Comparison of ENCODE assay signal across 25 mouse cellular contexts in the genomic region with DNA sequence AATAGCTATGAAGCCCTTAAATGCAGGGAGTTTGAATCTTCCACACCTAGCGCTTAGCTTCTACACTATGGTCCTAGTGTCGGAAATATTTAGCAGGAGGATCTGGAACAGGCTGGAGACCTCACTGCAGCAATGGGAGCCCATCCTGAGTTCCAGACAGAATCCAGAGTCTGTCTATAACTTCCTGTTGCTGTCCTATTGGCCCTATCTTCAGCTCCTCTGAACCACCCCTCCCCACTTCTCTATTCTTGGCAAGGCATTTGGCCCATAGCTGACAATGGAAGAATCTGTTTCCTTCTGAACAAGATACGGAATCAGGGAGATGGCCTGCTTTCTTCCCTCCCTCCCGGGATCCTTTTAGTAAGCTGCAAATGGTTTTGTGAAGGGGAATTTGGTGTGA.
"Had no signal": no experiment of that assay in that cellular context is flagged by ENCODE, and none has a peak within 500 bp of the region (broad histone marks: within the 10 kb centered on the region; RNA-seq: fewer than 3 reads in every experiment).

No protein-coding gene starts in this region.

- H3K9me3 ChIP-seq: forebrain, embryonic 15.5 days; heart, embryonic 10.5 days; heart, embryonic 13.5 days; hindbrain, embryonic 13.5 days; hindbrain, embryonic 15.5 days; kidney, embryonic 15.5 days; limb, embryonic 13.5 days; limb, embryonic 15.5 days; liver, embryonic 12.5 days had no signal

- H3K4me2 ChIP-seq: forebrain, embryonic 15.5 days; heart, embryonic 13.5 days; hindbrain, embryonic 13.5 days; hindbrain, embryonic 15.5 days; kidney, embryonic 15.5 days; limb, embryonic 13.5 days; limb, embryonic 15.5 days; liver, embryonic 12.5 days had no signal

- H3K27me3 ChIP-seq: forebrain, embryonic 15.5 days; hindbrain, embryonic 13.5 days; hindbrain, embryonic 15.5 days; kidney, embryonic 15.5 days; limb, embryonic 13.5 days; limb, embryonic 15.5 days; liver, embryonic 12.5 days had no signal

- H3K9ac ChIP-seq: forebrain, embryonic 15.5 days; forebrain, postnatal 0 days; heart, embryonic 13.5 days; hindbrain, embryonic 13.5 days; hindbrain, embryonic 15.5 days; kidney, embryonic 15.5 days; limb, embryonic 13.5 days; limb, embryonic 15.5 days; liver, embryonic 12.5 days; liver, embryonic 14.5 days had no signal

- H3K36me3 ChIP-seq: forebrain, embryonic 15.5 days; heart, embryonic 10.5 days; heart, embryonic 13.5 days; hindbrain, embryonic 13.5 days; hindbrain, embryonic 15.5 days; kidney, embryonic 15.5 days; limb, embryonic 13.5 days; limb, embryonic 15.5 days; liver, embryonic 12.5 days had no signal

- ATAC-seq: forebrain, embryonic 15.5 days; forebrain, postnatal 0 days; hindbrain, postnatal 0 days; intestine, embryonic 16.5 days; liver, embryonic 12.5 days had no signal

- H3K4me1 ChIP-seq: heart, embryonic 10.5 days; kidney, embryonic 15.5 days; limb, embryonic 13.5 days; limb, embryonic 15.5 days; liver, embryonic 12.5 days had no signal

- DNase-seq: forebrain, postnatal 0 days; gastrocnemius, postnatal 14 days; gastrocnemius, postnatal 36 days; heart, postnatal 14 days; kidney, adult 11 months; kidney, adult 2 months; kidney, adult 9 months; kidney, postnatal 14 days; kidney, postnatal 36 days; layer of hippocampus, adult 9-11 months; layer of hippocampus, postnatal 36 days; left cerebral cortex, postnatal 4 days had no signal

- H3K4me3 ChIP-seq: forebrain, embryonic 15.5 days; heart, embryonic 10.5 days; heart, embryonic 13.5 days; hindbrain, embryonic 13.5 days; hindbrain, embryonic 15.5 days; kidney, embryonic 15.5 days; limb, embryonic 13.5 days; limb, embryonic 15.5 days; liver, embryonic 12.5 days had no signal

- H3K27ac ChIP-seq: forebrain, embryonic 15.5 days; heart, embryonic 10.5 days; heart, embryonic 13.5 days; hindbrain, embryonic 13.5 days; hindbrain, embryonic 15.5 days; hindbrain, postnatal 0 days; kidney, embryonic 15.5 days; kidney, postnatal 0 days; limb, embryonic 13.5 days; limb, embryonic 15.5 days; liver, embryonic 12.5 days; liver, embryonic 14.5 days had no signal
